Mouse (Mus musculus): ENCODE results near the gene Tmem223. TPM values are rescaled to one million over a fixed set of nuclear protein-coding genes. Genes with fewer than 3 reads are reported as not detected.
A peak's percentile ranks its signal among the peaks of the same experiment; 100 is the strongest.

Gene Tmem223
- polyA plus RNA-seq, 1 experiment from 2014 or later = 189 TPM

GRCm38 (mm10) chr19:8734334-8734733, 36.5 kb upstream of the Tmem223 start:
- peaks cover 24% of the 10 kb centered on the region for H3K36me3 ChIP-seq

GRCm38 (mm10) chr19:8735389-8736159, 35.2 kb upstream of the Tmem223 start, which contains the start of gene Wdr74:
TSS of gene Wdr74 (plus strand) at chr19:8735827.
- Histone ChIP-seq H3K27me3 (ENCODE audit: low read depth, poor library complexity, severe bottlenecking) (no peaks in the 10 kb centered on the region), H3K4me1 (peaks cover 21% of the 10 kb centered on the region), H3K4me3 (peak within 1 kb of the TSS; percentile 87), H3K9me3 (replicated peaks) (no peaks in the 10 kb centered on the region), H3K36me3 (peaks cover 37% of the 10 kb centered on the region), H3K27ac (replicated peaks) (peak within 1 kb of the TSS; percentile 83)
- DNase-seq (ENCODE audit: low spot score) = peak; percentile 91
- WGBS = under 1% methylated on average over 32 of the region's 32 CpGs

More at GRCm38 (mm10) chr19:8734334-8734733, 36.5 kb upstream of the Tmem223 start:
- H3K4me1 ChIP-seq = peaks cover 17% of the 10 kb centered on the region
- no peaks in the 10 kb centered on the region for H3K27me3 ChIP-seq (ENCODE audit: low read depth, poor library complexity, severe bottlenecking)
- DNase-seq (ENCODE audit: low spot score) = no peak
- no peaks in the 10 kb centered on the region for H3K9me3 ChIP-seq (replicated peaks)
- WGBS = 72% methylated on average over 3 of the region's 3 CpGs
- H3K4me3 ChIP-seq = no peak overlapping the region
- H3K27ac ChIP-seq (replicated peaks) = no peak overlapping the region

DNA sequence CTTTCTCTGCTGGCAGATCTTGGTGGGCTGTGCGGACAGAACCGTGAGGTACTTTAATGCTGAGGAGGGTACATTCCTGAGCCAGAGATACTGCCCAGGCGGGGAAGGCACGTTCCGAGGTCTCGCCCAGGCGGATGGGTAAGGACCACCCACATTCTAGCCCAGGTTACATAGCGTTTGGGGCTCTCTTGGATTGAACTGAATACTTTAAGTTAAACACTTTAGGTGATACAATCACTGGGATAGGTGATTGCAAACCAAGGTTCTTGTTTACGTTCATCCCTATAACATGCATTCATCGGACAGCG, 34.7 kb upstream of the Tmem223 start:
- 2% methylated on average over 11 of the region's 11 CpGs for WGBS
- Histone ChIP-seq H3K4me1 (peaks cover 27% of the 10 kb centered on the region), H3K27ac (replicated peaks) (peak overlapping the region; percentile 83), H3K27me3 (ENCODE audit: low read depth, poor library complexity, severe bottlenecking) (no peaks in the 10 kb centered on the region), H3K4me3 (peak overlapping the region; percentile 87), H3K36me3 (peaks cover 41% of the 10 kb centered on the region), H3K9me3 (replicated peaks) (no peaks in the 10 kb centered on the region)
- DNase-seq (ENCODE audit: low spot score) = no peak

- Histone ChIP-seq H3K4me3 (no peak overlapping the region), H3K27ac (replicated peaks) (no peak overlapping the region), H3K36me3 (peaks cover 55% of the 10 kb centered on the region), H3K27me3 (ENCODE audit: low read depth, poor library complexity, severe bottlenecking) (no peaks in the 10 kb centered on the region), H3K4me1 (peaks cover 38% of the 10 kb centered on the region), H3K9me3 (replicated peaks) (no peaks in the 10 kb centered on the region)
- WGBS = 89% methylated on average over 7 of the region's 7 CpGs
- DNase-seq (ENCODE audit: low spot score) = no peak
Observed at GRCm38 (mm10) chr19:8738911-8739310, 31.9 kb upstream of the Tmem223 start.

- DNase-seq (ENCODE audit: low spot score) = no peak
- Histone ChIP-seq H3K9me3 (replicated peaks) (no peaks in the 10 kb centered on the region), H3K36me3 (peaks cover 62% of the 10 kb centered on the region), H3K4me3 (no peak overlapping the region), H3K27me3 (ENCODE audit: low read depth, poor library complexity, severe bottlenecking) (no peaks in the 10 kb centered on the region), H3K27ac (replicated peaks) (no peak overlapping the region), H3K4me1 (peaks cover 38% of the 10 kb centered on the region)
- 91% methylated on average over 6 of the region's 6 CpGs for WGBS
Observed at GRCm38 (mm10) chr19:8739646-8740045, 31.1 kb upstream of the Tmem223 start.

DNA sequence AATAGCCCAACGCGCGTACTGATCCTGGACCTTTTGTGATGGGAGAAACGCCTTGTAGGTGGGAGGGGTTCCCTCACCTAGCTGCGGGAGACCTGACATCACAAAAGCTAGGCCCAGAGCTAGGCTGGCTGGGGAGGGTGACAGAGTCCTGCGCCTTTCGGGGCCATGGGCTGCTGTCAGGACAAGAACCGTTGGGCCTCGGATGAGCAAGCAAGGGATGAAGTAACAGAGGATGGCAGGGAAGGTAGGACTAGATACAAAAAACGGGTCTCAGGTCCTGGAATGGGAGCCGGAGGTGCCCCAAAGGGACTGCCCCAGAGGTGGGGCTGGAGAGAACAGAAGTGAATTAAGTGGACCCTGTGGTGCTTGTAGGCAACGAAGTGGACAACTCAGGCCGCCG, 30.2 kb upstream of the Tmem223 start, which contains the start of gene 1700092M07Rik:
1700092M07Rik (plus strand) TSS at position 116 of the 400 bp plus-strand sequence.
- Histone ChIP-seq H3K4me3 (peak within 1 kb of the TSS; percentile 86), H3K36me3 (peaks cover 72% of the 10 kb centered on the region)

DNA sequence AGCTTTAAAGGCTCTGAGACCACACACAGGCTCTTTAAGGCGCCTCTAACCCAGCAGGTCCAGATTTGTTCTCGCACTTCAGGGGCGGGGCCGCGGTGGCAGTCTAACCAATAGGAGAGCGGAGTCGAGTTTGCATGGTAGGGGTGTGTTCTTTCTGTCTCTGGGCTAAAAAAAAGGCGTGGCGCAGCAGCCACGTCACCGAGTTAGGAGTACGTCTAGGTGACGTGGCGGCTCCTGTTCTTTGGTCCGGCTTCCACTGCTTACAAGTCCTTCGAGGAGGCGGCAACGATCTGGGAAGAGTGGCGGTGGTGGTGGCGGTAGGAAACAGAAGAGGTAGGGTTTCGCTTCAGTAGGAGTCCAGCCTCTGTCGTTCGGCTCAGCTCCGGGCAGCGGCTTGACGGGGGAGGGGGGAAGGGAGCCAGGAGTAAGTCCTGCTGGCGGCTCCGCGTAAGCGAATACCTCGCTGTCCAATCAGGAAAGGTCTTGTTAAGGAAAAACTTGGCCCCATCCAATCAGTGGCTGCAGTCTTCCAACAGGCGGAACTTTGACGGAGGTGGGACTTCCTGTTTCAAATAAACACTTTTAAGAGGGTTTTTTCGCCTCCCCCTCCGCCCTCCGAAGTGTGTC, 29.4 kb upstream of the Tmem223 start, which contains the start of gene Stx5a:
Stx5a (plus strand) TSS at position 171 of the 627 bp plus-strand sequence.
- Histone ChIP-seq H3K4me3 (peak within 1 kb of the TSS; percentile 86), H3K27me3 (ENCODE audit: low read depth, poor library complexity, severe bottlenecking) (no peaks in the 10 kb centered on the region), H3K27ac (replicated peaks) (peak within 1 kb of the TSS; percentile 93), H3K4me1 (peaks cover 28% of the 10 kb centered on the region), H3K9me3 (replicated peaks) (no peaks in the 10 kb centered on the region), H3K36me3 (peaks cover 79% of the 10 kb centered on the region)
- under 1% methylated on average over 36 of the region's 36 CpGs for WGBS
- peak; percentile 95 for DNase-seq (ENCODE audit: low spot score)

More for the DNA sequence above, 30.2 kb upstream of the Tmem223 start, which contains the start of gene 1700092M07Rik:
- Histone ChIP-seq H3K9me3 (replicated peaks) (no peaks in the 10 kb centered on the region), H3K27me3 (ENCODE audit: low read depth, poor library complexity, severe bottlenecking) (no peaks in the 10 kb centered on the region), H3K4me1 (peaks cover 32% of the 10 kb centered on the region), H3K27ac (replicated peaks) (peak within 1 kb of the TSS; percentile 93)
- DNase-seq (ENCODE audit: low spot score) = no peak
- WGBS = 74% methylated on average over 14 of the region's 14 CpGs

- H3K27ac ChIP-seq (replicated peaks) = peak overlapping the region; percentile 93
- H3K4me3 ChIP-seq = peak overlapping the region; percentile 86
- H3K36me3 ChIP-seq = peaks cover 85% of the 10 kb centered on the region
- DNase-seq (ENCODE audit: low spot score) = no peak
- no peaks in the 10 kb centered on the region for H3K9me3 ChIP-seq (replicated peaks)
- no peaks in the 10 kb centered on the region for H3K27me3 ChIP-seq (ENCODE audit: low read depth, poor library complexity, severe bottlenecking)
- peaks cover 21% of the 10 kb centered on the region for H3K4me1 ChIP-seq
- WGBS = 18% methylated on average over 14 of the region's 14 CpGs
Observed at GRCm38 (mm10) chr19:8742176-8742575, 28.6 kb upstream of the Tmem223 start.

DNA sequence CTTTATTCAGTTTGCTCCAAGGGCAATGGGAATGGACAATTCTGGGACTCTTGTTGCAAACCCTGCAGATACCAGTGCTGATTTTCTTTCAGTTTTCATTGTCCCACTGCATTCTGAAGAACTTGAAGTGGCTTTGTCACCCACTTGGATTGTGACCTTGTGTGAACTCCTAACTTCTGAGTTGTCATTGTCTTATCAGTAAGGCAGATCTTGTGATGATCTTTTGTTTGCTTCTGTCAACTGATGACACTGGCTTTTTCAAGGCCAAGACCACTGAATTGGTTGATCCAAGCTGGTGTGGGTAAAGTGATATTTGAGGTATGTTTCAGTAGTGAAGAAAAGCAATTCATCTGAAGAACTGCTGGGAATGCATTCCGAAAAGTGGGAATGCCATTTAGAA, 25.4 kb upstream of the Tmem223 start:
- Histone ChIP-seq H3K27me3 (ENCODE audit: low read depth, poor library complexity, severe bottlenecking) (no peaks in the 10 kb centered on the region), H3K4me3 (no peak overlapping the region), H3K27ac (replicated peaks) (no peak overlapping the region), H3K9me3 (replicated peaks) (no peaks in the 10 kb centered on the region), H3K36me3 (peaks cover 85% of the 10 kb centered on the region), H3K4me1 (peaks cover 18% of the 10 kb centered on the region)
- no peak for DNase-seq (ENCODE audit: low spot score)
- WGBS = 97% methylated on average over 1 of the region's 1 CpGs

- WGBS = 79% methylated on average over 2 of the region's 2 CpGs
- Histone ChIP-seq H3K27me3 (ENCODE audit: low read depth, poor library complexity, severe bottlenecking) (no peaks in the 10 kb centered on the region), H3K27ac (replicated peaks) (no peak overlapping the region), H3K9me3 (replicated peaks) (no peaks in the 10 kb centered on the region), H3K36me3 (peaks cover 97% of the 10 kb centered on the region), H3K4me1 (peaks cover 7% of the 10 kb centered on the region), H3K4me3 (no peak overlapping the region)
- no peak for DNase-seq (ENCODE audit: low spot score)
Observed at GRCm38 (mm10) chr19:8747368-8747767, 23.4 kb upstream of the Tmem223 start.

DNA sequence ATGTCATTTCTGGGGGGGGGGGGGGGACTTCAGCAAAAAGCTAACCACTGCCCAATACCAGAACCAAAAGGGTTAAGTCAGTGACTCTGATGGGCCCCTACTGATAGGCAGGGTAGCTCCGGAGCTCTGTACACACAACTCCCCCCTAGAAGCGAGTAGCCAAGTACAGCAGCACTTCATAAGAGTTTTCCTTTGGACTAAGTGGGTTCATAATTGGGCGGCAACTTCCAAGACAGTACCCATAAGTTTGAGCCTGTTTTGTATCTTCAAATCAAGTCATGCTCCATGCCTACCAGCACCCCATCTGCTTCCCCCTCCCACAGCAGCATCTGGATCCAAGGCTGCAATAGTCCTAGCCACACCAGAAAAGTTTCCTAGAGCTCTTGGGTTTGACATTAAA, 15.1 kb upstream of the Tmem223 start:
- Histone ChIP-seq H3K27me3 (ENCODE audit: low read depth, poor library complexity, severe bottlenecking) (no peaks in the 10 kb centered on the region), H3K9me3 (replicated peaks) (no peaks in the 10 kb centered on the region), H3K4me1 (peaks cover 28% of the 10 kb centered on the region), H3K4me3 (peak overlapping the region; percentile 89; the same call in 1 of the 2 replicates), H3K36me3 (peaks cover 58% of the 10 kb centered on the region), H3K27ac (replicated peaks) (no peak overlapping the region)
- no peak for DNase-seq (ENCODE audit: low spot score)
- WGBS = 90% methylated on average over 3 of the region's 3 CpGs

DNA sequence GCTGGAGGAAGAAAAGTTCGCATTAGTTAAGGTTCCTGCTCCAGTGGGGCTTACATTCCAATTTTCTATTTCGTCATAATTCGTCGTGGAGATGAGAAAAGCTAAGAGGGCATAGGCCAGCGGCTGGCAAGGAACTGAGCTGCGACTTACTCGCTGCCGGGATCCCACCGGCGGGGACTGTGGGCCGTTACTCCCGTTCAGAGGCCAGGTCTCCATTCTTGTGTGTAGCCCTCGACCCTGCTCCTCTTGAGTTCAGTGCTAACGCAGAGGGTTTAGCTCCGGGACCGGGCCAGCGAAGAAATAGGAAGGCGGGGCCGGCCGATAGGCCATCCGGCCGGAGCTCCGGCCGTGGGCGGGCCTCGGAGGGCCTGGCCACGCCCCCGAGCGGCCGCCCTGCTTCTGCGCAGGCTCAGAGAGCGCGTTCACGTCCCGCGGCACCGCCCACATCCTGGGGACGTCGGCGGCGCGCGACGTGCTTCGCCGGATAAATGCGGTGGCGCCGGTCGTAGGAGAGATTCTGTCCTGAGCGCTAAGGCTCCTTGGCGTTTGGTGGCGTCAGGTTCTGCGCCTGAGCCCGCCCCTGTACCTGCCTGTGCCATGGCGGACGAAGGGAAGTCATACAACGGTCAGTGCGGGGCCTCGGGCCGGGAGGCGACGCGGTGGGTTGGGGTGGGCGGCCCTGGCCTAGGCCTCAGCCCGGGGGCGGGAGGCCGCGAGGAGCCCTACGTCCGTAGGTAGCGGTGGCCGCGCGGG, 14.0 kb upstream of the Tmem223 start, which contains the start of gene Nxf1:
Nxf1 (plus strand) TSS at position 439 of the 753 bp plus-strand sequence.
- Histone ChIP-seq H3K4me3 (peak within 1 kb of the TSS; percentile 89), H3K36me3 (peaks cover 58% of the 10 kb centered on the region), H3K27me3 (ENCODE audit: low read depth, poor library complexity, severe bottlenecking) (no peaks in the 10 kb centered on the region), H3K27ac (replicated peaks) (peak within 1 kb of the TSS; percentile 95), H3K4me1 (peaks cover 28% of the 10 kb centered on the region), H3K9me3 (replicated peaks) (no peaks in the 10 kb centered on the region)
- under 1% methylated on average over 75 of the region's 75 CpGs for WGBS
- peak; percentile 94 for DNase-seq (ENCODE audit: low spot score)

All from midbrain, embryonic 10.5 days (tissue).